Mouse (Mus musculus) kidney, postnatal 4 days (tissue): ENCODE measurements at regions not wholly inside any gene's neighbourhood (a gene's known extent, or its start where the extent isn't known, plus 50 kb on each side); places are given as distances from the start of the nearest gene placed in this dataset.

Experiments used
- DNase-seq, 2 experiments: peaks; one replicate each; pipeline ENCODE4 v3.0.0; 2021; ENCODE audit warnings: mixed read lengths in 2 of 2

DNA sequence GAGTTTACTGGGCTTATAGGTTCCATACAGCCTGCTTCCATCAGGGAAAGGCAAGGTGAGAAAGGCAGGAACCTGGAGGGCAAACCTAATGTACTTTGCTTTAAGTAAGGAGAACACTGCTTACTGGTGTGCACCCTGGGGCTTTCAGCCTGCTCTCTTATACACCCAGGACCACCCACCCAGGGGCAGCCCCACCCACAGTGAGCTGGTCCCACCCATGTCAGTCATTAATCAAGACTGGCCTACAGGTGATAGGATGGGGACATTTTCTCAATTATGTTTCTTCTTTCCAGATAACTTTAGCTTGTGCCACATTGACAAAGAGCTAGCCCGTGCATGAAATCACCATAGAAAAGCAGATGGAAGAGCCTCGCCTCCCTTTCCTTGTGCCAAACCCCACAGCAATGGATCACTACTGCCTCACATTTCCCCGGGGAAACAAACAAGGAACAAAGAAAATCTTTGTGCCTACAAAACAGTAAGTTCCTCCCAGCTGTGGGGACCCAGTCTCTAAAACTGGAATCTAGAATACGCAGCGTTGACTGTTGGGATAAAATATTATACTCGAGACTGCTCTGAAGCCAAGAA is 221.5 kb downstream of the Pdcd6ip start:
- no peak for DNase-seq

- peak in 1 of 2 experiments; percentile 15 for DNase-seq
These were observed 228.2 kb downstream of the Pdcd6ip start for GRCm38 (mm10) chr9:113479897-113480296.

DNA sequence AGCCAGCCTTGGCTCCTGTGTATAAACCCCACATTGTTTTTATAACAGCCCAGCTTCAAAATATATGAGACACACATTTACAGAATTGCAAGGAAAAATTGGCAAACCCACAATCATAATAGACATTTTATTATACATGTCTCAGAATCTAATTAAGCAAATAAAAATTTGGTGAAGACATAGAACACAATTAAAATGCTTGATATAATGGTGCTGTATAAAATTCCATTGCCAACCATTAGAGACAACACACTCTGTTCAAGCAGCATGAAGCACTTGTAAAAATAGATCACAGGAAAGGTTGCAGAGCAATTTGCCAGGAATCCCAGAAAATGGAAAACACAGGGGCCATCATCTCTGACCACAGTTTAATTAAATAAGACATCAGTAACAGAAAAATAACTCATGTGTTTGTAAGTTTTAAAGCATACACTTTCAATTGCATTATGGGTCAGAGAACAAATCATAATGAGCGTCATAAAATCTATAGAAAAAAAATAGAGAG is 229.2 kb downstream of the Pdcd6ip start:
- no peak for DNase-seq

- DNase-seq, result no peak
These were observed 236.3 kb downstream of the Pdcd6ip start for GRCm38 (mm10) chr9:113471781-113472180.

DNA sequence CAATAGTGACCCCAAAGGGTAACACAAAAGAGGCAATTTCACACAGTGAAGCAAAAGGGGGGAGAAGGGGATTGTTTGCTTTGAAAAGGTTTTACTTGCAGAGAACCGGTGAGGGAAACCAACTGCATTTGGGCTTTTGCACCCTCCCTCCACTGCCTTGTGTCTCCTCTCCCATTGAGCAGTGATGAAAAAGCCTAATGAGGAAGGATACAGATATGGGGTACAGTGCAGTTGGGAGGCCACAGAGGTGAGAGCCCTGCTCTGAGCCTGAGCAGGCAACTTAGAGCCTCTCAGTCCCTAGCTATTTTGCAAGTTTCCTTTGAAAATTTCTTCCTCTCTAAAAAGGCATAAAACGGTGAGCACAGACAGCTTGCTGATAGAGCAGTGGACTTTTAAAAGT is 245.2 kb downstream of the Pdcd6ip start:
- DNase-seq, result no peak

- no peak for DNase-seq
These were observed 245.7 kb downstream of the Pdcd6ip start for GRCm38 (mm10) chr9:113462267-113462887.

DNA sequence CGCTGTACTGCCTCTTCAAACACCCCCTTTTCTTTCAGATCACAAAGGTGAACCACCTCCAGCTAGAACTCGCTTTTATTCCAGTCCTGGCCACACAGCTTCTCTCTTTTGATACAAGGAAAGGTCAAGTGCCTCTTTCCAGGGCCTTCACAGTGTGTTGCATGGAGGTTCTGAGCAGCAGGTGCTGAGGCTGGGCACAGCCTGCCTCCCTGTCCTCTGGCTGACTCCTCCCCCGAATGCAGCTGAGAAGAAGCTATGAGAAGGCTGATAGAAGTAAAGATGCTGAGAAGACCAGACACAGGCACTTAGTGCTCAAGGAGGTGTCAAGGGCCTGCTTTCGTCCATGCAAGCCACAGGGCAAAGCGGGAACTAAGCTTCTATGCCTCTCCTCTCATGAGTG is 248.2 kb downstream of the Pdcd6ip start:
- DNase-seq, result no peak

- no peak for DNase-seq
These were observed 248.8 kb downstream of the Pdcd6ip start for GRCm38 (mm10) chr9:113459221-113459620.

- DNase-seq, result no peak
These were observed 249.3 kb downstream of the Pdcd6ip start for GRCm38 (mm10) chr9:113458741-113459154.

GRCm38 (mm10) chr9:113457169-113457850 is 250.7 kb downstream of the Pdcd6ip start:
- peak in 1 of 2 experiments; percentile 18 for DNase-seq

GRCm38 (mm10) chr9:113455577-113455976 is 252.5 kb downstream of the Pdcd6ip start:
- DNase-seq, result peak in 1 of 2 experiments; percentile 15

- DNase-seq, result no peak
These were observed 254.8 kb downstream of the Pdcd6ip start for GRCm38 (mm10) chr9:113453231-113453630.

- peak; percentile 87 to 89 for DNase-seq
These were observed 266.2 kb downstream of the Pdcd6ip start for GRCm38 (mm10) chr9:113441770-113442411.

- DNase-seq, result no peak
These were observed 269.7 kb downstream of the Pdcd6ip start for GRCm38 (mm10) chr9:113438394-113438793.

DNA sequence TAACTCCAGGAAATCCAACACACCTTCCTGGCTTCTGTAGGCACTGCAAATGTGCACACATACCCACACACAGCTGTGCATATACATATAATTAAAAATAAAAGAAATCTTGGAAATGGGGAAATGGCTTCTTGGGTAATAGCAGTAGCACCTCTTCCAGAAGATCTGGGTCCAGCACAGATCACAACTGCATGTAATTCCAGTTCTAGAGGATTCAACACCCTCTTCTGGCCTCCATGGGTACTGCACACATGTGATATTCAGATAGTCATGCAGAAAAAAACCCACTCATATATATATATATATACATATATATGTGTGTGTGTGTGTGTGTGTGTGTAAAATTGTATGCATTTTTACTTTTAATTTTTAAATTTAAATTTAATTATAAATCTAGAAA is 272.1 kb downstream of the Pdcd6ip start:
- peak; percentile 35 to 37 for DNase-seq

- no peak for DNase-seq
These were observed 274.6 kb downstream of the Pdcd6ip start for GRCm38 (mm10) chr9:113433424-113433823.

DNA sequence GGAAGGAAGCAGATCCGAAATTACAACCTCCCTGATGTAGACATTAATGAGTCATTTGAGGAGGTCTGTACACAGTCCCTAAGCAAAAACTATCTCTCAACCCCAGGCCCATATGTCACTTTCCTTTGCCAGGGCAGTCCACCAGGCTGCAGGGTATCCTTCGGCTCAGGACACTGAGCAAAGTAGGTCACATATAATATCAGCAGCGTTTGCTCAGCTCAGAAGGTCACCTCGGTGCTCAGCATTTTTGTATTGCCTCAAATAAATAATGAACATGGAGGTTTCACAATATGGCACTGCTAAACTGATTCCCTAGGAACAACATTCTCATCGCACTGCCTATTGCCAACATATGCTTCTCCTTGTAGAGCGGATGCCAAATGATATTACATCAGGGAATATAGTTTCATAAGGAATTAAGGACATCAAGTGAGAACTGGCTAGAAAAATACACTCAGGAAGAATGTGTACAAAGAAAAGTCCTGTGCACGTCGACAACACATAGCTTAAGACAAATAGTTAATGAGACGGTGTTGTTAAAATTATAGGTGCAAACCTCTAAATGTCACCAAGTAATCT is 275.4 kb downstream of the Pdcd6ip start:
- DNase-seq, result no peak

GRCm38 (mm10) chr9:113430411-113430810 is 277.6 kb downstream of the Pdcd6ip start:
- no peak for DNase-seq

- DNase-seq, result no peak
These were observed 280.8 kb downstream of the Pdcd6ip start for GRCm38 (mm10) chr9:113427281-113427680.

DNA sequence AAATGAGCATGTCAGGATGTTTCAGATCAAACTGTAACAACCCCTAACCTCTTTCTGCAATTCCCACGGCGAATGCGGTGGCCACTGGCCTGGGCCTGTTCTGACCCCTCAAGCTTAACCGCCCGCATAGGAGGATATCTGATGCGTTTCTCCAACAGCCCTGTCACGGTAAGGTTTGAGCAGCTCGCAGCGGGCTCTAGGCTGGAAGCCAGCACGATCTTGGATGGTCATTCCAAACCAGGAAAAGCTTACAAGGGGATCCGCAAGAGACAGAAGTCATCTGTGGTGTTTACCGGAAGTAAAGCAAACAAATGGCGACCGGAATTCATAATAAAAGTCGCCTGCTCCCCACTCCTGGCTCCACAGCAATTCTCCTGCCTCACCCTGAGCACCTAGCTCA is 281.7 kb downstream of the Pdcd6ip start:
- no peak for DNase-seq

- DNase-seq, result no peak
These were observed 286.4 kb downstream of the Pdcd6ip start for GRCm38 (mm10) chr9:113421645-113422044.

GRCm38 (mm10) chr9:113421121-113421520 is 286.9 kb downstream of the Pdcd6ip start:
- DNase-seq, result no peak

DNA sequence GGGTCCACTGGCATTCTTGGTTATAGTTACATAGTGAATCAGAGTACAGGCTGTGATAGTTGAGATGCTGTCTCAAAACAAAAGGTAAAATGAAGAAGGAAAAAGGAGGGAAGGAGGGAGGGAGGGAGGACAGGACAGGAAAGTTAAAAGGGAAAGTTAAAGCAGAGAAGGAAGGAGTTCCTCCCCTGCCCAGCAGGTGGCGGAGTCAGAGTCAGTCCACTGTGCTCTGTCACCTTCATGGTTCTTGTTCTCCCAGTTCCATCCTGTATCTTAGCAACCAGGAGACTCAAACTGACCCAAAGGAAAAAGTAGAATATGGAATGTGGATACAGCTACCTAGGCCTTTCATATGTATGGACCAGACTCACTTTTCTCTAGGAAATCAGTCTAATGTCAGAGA is 288.3 kb downstream of the Pdcd6ip start:
- peak; percentile 41 to 42 for DNase-seq
